Mouse (Mus musculus) skeletal muscle tissue, adult 2 months (tissue): Measurements from ENCODE around the gene Nt5c2.

Source experiments
- DNase-seq: peaks from one replicate; pipeline ENCODE4 v3.0.0-alpha.2; 2012; ENCODE audit warnings: low read depth, low spot score

The Nt5c2 gene

DNA sequence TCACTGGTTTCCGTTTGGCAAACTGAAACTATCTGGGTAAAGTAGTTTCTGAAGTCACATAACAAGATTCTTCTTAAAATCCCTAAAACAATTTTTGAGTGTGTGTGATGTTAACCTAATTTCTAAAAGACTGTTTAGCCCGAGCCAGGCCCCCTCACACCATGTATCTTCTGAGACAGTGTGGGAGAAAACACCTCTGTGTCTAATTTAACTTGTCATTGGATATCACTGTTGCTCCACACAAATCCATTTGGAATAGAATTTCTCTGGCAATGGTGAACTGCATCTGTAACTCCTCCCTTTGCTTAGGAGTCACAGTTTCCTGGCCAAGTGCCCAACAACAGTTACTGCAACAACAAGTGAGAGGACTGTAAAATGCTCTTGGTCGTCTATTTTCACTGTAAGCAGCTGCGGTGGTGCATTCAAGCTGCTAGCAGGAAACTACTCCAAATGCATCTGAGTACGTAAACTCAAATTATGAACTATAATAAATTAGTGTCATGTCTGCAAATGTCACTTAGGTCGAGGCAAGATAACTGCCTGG lies 85.8 kb downstream of the Nt5c2 start:
- peak; percentile 88 for DNase-seq

DNA sequence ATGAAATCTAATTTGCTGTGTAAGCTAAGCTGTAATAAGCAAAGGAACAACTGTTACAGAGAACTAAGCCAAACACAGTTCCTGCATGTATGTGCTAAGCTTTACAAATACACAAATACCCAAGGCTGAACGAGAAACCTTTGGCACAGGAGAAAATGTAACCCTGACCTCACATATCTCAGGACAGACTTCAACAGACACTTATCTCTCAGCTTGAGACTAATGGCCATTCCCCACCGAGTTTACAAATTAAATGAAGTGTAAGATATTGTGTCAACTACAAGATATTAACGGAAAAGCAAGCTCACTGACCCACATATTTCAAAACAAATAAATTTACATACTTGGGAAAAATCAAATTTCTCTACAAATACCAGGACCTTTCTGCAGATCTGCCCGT lies 86.8 kb downstream of the Nt5c2 start:
- DNase-seq = no peak

DNA sequence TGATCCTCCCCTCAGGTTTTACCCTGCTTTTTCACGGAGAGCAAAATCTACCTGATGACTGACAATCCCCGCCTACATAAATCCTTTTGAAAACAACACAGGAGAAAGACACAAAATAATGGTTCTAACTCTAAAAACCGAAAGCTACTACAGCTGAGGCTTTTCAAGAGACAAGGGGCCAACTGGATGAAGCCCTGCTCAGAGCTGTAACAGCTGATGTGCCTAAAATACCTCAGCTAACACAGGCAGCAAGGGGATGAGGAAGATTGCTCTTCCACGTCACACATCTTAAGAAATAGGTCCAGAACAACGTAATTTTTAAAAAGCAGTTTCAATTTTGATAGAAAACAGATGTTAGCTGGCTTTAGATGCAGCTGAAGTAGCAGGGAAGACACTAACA lies 88.0 kb downstream of the Nt5c2 start:
- DNase-seq = no peak

DNA sequence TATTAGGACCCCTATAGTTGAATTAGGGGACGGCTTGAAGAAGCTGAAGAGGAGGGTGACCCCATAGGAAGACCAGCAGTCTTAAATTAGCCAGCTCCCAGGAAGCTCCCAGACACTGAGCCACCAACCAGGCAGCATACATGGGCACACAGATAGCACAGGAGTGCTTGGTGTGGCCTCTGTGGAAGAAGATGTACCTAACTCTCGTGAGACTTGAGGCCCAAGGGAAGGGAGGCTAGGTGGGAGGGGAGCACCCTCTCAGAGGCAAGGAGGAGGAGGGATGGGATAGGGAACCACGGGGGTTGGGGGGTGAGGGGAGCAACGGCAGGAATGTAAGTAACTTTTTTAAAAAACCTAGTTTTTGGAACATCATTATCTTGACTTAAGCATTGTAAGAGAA lies 88.6 kb downstream of the Nt5c2 start:
- DNase-seq = no peak

DNA sequence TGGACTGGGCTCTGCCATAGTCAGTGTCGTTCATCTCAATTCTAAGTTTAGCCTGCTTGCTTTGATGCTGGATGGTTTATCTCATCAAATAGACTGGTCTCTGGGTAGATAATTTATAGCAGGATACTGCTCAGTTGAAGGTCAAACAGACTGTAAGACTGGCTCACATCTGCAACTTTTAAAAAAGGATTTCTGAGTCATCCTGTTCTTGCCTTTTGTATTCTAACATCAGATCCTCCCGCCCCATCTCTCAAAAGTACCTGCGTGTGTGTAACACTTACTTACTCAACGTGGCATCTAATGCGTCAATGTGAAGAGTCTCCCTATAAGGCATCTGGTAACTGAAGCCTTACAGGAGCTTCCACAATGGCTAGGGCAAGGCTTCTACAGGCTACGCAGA lies 94.4 kb downstream of the Nt5c2 start:
- DNase-seq = no peak

DNA sequence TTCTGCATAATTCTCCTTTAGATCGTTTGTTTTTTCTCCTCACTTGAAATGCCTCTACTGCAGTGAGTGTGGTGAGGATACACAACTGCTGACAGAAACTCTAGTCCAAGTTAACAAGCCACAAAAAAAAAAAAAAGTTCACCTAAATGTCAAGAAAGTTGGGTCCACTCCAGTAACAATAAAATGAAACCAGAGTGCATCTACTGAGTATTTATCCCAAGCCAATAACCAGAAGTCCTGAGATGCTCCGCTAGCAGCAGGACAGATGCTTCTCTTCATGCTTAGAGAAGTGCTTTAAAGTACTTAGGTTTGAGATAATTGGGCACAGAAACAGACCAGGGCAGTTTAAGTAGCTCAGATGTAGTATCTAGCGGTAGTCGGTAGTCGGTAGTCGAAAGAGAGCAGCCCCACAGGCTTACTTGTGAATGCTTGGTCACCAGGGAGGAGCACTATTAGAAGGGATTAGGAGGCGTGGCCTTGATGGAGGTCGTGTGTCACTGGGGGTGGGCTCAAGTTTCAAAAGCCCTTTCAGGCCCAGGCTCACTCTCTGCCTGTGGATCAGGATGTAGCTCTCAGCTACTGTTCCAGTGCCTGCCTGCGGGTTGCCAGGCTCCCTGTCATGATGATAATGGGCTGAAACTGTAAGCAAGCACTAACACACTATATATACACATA lies 99.4 kb downstream of the Nt5c2 start:
- peak; percentile 48 for DNase-seq

DNA sequence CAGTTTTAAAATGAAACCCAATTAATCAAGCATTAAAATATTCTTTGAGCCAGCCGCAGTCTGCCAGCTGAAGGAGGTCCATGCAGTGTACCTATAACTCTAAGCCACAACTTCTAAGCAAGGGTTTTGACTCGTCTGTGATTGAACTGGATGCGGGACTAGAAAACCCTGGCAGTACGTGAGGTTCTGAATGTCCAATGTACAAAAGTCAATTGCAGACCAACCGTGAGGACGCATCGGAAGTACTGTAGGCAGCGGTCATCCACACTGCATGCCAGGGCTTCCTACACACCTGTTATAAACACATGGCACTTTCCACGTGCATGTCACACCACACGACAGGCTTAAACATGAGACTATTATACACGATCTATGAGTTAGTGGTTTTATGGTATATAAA lies 101.3 kb downstream of the Nt5c2 start:
- DNase-seq = no peak

DNA sequence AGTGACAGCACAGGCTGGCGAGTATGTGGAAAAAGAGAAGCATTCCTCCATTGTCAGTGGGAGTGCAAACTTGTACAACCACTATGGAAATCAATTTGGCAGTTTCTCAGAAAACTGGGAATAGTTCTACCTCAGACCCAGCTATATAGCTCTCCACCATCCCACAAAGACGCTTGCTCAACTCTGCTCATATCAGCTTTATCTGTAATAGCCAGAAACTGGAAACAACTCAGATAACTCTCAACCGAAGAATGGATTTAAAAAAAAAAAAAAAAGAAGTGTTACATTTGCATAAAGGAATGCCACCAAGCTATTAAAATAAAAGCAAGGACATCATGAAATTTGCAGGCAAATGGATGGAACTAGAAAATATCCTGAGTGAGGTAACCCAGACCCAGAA lies 103.5 kb downstream of the Nt5c2 start:
- DNase-seq = no peak

DNA sequence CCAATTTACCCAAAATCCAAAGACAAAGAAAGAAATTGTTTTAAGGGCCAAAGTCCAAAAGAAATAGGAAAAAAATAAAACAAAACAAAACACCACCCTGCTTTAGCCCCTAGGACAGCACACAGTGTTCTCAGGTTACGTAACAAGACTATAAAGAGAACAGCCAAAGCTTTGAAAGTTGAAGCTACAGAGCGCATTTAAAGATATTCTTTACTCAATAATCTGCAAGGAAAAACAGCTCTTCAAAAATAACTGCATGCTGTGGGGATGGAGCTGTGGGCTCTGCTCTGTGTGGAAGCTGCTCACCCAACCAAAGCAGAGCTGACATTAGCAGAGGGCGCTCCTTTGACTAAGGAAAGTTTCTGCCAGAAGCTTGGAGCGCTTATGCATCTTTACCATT lies 106.0 kb downstream of the Nt5c2 start:
- peak; percentile 66 for DNase-seq

DNA sequence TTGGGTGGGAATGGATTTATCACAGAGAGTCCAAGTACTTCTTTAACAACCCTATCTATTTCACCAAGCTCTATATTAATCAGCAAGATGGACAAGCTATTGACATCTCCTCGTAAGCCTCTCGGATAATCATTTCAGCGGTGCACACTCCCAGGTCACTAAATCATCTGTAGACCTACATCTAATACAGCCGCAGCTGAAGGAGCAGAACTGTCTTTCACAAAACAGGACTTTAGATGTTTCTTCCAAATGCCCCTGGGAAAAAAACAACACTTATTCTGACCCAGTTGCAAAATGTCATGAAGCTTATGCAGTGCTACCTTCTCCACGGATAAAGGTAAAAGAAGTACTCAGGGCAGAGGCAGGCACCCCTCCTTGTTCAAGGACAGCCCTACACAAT lies 106.7 kb downstream of the Nt5c2 start:
- DNase-seq = no peak

DNA sequence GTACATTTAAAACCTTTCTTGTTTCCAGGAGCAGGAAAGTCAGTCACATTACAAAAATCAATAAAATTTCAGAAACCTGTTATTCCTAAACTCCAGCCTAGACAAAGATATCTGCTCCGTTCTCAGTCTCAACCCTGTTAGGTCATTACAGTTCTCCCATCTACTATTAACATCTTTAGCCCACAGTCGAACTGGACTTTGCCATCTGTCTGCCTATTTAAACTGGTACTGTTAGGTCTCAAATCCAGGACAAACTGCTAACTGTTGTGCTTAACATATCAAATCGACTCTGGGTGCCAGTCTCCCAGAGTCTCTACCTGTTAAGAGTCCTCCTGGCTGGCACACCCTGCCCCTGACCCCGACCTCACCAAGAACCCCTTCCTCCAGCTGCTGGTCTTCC lies 109.0 kb downstream of the Nt5c2 start:
- DNase-seq = no peak

DNA sequence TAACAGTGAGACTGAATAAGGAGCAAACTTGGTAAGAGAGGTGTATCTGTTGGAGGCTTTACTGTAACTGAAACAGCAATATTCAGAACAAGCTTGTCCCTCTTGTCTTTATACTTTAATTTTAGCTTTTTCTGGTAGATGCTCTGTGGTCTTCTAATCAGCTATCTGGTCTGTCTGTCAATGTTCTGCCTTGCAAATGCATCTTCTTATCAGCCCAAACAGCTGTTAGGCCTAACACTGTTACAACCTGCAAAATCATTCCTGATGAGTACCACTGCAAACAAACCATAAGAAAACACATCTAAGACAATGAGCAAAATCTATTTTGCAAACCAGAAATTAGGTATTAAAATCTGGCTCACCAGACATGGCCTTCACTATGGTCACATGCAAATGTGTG lies 109.6 kb downstream of the Nt5c2 start:
- DNase-seq = no peak

DNA sequence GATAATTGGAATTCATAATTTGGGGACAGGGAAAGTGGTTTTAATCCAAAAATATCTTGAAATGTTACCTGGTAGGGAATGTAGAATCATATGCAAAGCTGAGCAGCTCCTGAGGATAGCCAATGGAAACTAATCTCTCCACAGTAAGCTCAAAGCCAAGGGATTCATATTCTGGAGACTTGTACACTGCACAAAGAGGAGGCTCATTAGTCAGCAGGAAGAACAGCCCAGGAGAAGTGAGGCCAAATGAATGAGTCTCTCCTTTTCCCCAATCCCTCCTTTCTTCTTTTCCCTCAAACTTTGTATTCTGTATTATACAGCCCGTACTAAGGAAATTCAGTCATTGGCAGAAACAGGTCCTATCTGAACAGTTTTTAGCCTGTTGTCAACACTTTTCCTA lies 110.0 kb downstream of the Nt5c2 start:
- DNase-seq = no peak

DNA sequence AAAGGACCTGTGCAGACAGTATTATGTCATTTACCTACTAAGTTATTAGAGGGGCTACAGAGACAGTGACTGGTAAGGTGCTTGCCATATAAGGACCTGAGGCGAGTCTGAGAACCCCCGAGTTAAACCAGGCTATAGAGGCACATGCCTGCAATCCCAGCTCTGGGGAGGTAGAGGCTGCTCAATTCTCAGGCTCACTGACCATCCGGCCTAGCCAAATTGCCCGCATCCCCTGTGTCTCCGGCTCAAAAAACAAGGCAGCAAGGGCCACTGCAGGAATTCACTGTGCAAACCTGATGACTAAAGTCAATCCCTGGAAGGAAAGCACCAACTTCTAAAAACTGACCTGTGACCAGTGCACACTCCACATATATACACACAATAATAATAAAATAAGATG lies 111.6 kb downstream of the Nt5c2 start:
- DNase-seq = no peak

DNA sequence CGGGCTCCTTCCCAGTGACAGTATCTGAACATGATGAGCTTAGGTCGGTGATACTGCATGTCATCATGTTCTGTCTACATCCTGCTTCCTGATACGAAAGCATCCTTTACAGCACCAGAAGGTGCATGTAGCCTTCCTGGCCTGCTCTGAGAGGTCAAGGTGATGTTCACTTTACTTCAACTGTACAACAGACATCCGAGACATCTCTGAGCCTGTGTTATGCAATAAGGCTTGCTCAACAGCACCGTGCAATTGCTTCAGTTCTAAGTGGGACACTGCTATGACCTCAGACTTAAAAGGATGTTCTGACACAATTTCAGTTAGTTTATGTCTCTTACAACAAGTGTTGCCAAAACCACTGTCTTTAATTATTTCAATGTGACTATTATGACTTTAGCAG lies 113.6 kb downstream of the Nt5c2 start:
- peak; percentile 70 for DNase-seq

DNA sequence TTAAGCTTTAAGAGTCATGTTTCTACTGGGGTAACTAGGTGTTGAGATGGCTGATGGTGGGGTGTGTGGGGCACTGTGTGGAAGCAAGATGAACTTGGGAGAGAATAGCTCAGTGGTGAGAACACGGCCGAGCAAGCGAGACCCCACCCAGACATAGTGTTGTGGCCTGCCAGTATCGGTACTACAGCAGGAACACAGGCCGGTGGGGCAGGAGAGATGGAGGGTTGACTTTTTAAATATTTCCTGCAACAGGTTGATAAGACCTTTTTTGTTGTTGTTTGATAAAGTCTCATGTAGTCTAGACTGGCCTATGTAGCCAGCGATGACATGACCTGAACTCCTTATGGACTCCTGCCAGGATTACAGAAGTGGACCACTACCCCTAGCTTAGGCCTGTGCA lies 114.2 kb downstream of the Nt5c2 start:
- no peak for DNase-seq

DNA sequence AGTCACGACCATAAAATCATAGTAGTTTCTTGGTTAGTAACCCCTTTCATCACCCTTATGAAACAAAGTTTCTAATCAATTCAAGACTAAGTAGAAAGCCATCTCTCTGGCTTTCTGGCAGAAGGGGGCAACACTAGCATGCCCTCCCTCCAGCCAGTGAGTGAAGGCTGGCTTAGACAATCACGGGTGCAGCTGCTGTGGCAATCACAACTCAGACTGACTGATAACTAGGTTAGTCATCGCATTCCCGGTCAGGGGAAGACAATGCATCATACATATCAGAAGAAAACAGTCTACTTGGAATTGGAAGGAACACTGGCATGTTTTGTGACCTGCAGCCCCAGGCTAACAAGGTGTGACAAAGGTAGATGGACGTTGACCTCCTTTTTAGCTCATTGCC lies 115.1 kb downstream of the Nt5c2 start:
- no peak for DNase-seq

DNA sequence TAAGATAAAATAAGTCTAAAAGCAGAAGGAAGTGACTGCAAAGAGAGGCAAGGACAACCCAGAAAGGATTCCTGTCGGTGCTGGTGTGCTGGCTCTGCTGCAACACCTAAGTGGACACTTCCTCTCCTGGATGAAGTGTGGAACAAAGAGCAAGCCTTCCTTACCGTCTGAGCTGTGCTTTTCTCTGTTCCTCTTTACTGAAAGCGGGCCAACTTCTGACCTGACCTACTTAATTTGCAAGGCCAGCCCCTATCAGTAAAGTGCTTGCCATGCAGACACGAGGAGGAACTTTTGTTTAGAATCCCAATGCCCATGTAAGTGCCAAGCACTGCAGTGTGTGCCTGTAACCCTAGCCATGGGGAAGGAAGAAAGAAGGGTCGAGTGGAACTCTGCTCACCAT lies 115.6 kb downstream of the Nt5c2 start:
- no peak for DNase-seq

DNA sequence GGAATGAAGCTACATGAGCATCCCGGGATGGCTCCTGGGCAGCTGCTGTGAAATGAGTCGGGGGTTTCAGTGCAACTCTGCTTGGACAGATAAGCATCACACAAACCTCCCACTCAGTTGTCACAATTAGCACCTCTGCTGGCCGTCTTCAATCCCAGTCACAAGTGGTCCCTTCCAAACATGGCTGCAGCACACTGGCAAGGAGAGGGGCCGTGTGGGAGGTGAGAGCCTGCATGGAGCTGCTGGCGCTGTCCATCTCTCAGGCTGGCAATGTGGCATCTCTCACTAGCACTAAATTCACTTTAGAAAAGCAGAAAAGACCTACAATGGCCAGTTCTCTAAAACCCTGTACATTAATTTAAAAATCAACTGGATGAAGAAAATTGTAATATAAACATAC lies 116.7 kb downstream of the Nt5c2 start:
- no peak for DNase-seq

DNA sequence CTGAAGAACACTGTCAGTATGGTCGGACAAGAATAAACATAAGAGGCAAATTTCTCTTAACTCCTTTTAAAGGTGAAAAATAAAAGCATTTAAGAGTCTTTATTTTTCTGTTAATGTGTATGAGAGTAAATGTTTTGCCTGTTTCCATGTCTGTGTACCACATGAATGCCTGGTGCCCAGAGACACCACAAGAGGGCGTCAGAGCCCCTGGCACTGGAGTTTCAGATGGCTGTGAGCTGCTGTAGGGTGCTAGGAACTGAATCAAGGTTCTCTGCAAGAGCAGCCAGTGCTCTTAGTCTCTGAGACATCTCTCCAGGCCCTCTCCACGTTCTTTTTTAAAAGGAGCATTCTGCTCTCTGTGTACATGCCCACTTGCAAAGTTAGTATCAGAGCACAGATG lies 117.8 kb downstream of the Nt5c2 start:
- no peak for DNase-seq

DNA sequence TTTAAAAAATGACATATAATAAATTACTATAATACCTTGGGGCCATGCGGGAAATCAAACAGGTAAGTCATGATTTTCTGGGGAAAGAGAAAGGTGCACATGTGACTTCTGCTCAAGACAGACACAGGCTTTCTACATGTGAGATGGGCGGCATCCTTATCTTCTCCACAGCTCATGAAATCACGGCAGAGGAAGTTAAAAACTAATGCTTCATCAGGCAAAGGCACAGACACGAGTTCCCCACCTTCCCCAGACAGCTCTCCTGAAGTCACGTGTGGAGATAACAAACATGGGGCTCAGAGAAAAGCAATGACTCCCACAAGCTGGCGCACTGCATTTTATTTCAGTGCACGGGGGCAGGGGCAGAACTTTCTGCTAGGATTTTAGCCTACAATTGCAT lies 121.5 kb downstream of the Nt5c2 start:
- no peak for DNase-seq

DNA sequence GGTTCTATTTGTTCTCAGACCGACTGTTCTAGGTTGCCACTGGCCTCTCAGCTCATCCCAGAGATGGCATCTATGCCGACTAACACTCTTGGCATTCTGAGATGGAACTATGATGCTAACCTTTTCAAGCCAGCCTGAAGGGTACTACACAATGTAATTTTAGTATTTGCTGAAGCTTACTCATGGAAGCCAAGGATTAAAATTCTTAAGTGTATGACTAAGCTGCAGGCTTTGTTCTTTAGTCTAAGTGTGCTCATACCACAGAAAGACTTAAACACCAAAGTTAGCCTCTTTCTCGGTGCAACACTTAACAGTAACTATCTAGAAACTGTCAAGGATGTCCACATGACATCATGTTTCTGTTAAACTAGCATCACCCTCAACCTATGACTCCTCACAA lies 122.1 kb downstream of the Nt5c2 start:
- no peak for DNase-seq

DNA sequence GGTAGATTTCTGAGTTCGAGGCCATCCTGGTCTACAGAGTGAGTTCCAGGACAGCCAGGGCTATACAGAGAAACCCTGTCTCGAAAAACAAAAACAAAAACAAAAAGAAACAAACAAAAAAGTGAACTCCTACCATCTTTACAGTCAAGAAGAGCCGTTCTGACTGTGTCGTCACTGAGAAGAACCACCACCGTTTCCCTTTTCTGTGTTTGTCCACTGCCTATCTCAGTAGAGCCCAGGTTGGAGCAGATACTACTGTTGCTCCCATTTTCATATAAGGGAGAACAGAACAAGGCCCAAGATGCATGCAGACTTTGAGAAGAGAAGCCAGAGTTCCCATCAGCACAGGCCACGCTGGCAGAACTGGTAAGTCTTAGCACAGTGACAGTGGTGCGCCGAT lies 124.3 kb downstream of the Nt5c2 start:
- DNase-seq = no peak

DNA sequence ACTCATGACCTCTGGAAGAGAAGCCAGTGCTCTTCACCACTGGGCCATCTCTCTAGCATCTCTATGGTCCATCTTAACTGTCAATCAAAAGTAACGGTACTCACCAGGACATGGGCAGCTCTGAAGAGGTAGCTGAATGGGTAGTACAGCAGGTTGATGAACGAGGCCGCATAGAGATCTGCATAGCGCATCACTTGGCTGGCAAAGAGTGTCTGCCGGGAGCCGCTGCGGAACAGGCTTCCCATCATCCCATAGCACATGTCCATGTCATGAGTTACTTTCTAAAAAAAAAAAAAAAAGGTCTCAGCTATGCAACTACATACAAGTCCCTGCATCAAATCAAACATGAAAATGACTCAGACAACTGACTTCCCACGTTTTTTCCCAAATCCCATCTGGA lies 125.3 kb downstream of the Nt5c2 start:
- DNase-seq = no peak
